Mouse (Mus musculus) urinary bladder, adult 18-20 months (tissue): ENCODE measurements around the gene Hpcal1.
"Not testable (repeated sequence)": the region's sequence is repeated elsewhere in the genome, so short reads cannot be mapped to it uniquely, and the experiment has no call there.

Source experiments
- DNase-seq, 2 experiments: peaks; one replicate each; pipeline ENCODE4 v3.0.0; 2022; ENCODE audit warnings: low spot score in 2 of 2, mixed read lengths in 2 of 2

The Hpcal1 gene

DNA sequence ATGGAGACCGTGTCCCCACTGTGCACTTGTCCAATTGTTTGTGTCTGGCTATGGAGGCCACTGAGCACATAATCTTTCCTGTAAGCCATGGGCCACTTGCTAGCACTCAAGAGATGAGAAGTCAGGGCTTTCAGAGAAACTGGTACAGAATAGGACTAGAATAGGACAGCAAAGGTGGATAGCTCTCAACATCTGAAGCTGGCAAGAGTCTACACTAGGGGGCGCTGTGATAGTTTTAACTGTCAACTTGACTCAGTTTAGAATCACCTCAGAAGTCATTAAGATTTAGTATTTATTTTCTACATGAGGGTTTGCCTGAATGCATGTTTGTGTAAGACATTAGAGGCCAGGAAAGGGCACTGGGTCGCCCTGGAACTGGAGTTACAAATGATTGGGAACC, 98.8 kb downstream of the Hpcal1 start:
- DNase-seq: no peak

DNA sequence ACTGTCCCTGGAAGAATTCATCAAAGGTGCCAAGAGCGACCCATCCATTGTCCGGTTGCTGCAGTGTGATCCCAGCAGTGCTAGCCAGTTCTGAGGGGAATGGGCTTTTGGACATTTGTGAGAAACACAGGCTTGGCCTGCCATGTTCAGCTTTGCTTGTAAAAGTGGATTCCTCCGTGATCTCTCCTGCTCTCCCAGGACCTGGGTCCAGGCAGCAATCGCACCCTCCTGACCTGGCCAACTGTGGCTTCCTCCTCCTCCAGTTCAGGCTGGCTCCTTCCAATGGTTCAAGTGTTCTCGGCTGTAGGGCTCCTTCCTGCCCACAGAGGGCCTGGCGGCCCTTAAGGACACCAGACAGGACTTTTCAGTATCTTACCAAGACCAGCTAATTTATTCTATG, 100.5 kb downstream of the Hpcal1 start:
- DNase-seq: no peak

DNA sequence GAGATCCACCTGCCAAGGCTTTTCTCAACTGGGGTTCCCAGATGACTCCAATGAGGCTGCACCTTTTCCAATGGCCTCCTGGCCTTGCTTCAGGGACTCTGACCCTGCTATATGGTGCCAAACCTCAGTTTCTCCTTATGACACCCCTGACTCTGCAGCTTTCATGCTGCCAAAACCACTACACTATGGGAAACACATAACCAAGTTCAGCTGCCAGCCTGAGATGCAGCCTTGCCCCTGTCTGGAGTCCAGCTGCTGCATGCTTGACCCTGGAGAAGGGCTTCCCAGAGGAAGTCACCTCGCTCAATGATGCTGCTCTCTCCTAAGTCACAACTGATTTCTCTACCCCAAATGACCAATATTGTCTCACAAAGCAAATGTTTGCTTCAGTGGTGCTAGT, 102.1 kb downstream of the Hpcal1 start:
- DNase-seq: no peak

DNA sequence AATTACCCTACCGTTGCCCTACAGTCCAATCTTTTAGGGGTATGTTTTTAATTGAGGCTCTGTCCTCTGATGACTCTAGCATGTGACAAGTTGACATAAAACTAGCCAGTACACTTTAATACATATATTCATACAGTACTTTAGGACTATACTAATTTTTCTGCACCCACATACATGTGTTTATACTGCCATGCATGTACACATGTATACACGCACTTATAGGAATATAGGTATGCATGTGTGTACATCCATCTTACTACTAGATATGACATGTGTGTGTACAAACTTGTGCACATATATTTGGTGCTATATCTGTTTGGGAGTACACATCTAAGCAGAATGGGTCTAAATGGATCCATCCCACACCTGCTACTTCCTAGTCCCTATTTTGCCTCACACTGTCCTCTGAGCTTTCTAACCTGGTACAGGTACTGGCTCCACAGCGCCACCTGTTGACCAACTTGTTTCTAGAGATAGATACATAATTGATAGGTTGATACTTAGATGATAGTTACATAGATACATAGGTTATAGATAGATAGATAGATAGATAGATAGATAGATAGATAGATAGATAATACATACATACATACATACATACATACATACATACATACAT, 105.1 kb downstream of the Hpcal1 start:
- DNase-seq: peak; percentile 22 to 55

DNA sequence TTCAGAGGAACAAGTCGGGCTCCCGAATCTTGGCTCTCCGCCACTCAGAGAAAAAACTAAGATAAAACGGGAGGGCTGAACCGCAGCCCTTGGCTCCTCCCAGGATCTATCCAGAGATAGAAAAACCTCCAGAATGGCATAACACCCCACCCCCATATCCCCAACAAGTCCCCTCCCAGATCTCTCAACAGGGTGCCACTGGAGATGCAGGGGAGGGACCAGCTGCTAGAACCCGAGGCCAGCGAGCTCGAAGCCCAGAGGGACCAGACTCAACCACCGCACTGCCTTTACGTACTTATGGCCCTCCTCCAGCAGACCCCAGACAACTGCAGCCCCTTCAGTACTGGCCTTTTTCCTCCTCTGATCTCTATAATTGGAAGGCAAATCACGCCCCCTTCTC, 107.6 kb downstream of the Hpcal1 start:
- not testable (repeated sequence) for DNase-seq

DNA sequence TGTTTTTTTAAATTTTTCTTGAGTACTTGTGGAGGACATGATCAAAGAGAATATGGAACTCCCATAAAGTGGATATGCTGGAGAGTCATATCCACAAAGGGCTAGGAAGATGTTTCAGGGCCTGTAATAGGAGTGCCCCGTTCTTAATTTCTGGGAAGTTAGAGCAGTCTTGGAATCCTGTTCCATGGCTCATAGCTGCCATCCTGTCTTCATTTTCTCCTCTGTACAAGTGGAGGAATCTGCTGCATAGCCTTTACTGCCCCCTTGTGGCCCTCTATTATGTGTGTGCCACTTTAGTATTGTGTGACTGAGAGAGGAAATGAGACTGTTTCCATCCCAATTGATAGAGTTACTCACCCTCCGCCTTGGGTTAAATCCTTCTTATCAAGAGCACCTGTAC, 117.9 kb downstream of the Hpcal1 start:
- DNase-seq: peak; percentile 16 to 28

DNA sequence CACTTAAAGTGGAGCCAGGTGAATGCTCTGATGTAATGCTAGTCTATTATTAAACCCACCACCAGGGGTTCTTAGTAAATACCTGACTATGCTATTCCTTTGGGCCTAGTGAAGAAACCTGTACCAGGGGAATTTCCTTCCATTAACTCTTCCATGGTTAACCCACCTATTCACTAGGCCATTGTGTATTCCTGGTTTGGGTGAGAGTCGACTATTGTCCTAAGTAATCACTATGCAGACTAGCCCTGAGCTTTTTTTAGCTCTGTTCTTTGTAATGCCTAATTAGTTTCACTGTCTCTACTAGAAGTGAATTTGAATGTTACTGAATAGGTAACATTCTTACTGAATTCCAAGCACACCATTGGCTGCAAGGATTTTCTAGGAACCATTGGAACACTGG, 144.6 kb downstream of the Hpcal1 start:
- DNase-seq: not testable (repeated sequence)
